Comparison of ENCODE assay signal across 8 mouse cellular contexts in genomic region chr1:119503181-119503580, GRCm38 (mm10). TPM values are rescaled to one million over a fixed set of nuclear protein-coding genes. Genes with fewer than 3 reads are reported as not detected.
DNase-seq lines count a peak whose midpoint lies in the region; ATAC-seq and TF ChIP-seq lines count a peak whose summit lies in the region.
"Had no signal": no experiment of that assay in that cellular context is flagged by ENCODE, and none has a peak within 500 bp of the region (broad histone marks: within the 10 kb centered on the region; RNA-seq: fewer than 3 reads in every experiment).

No protein-coding gene starts in this region.

- TF ChIP-seq EP300 in lung, postnatal 0 days (IDR thresholded peaks at IDR 0.05), result no peak

- H3K4me3 ChIP-seq in lung, postnatal 0 days (ENCODE audit: low read depth, low read length), result peak overlapping the region; percentile 91
- H3K4me3 ChIP-seq in forebrain, embryonic 16.5 days (replicated peaks; ENCODE audit: low read length), result peak overlapping the region; percentile 67
- H3K4me3 ChIP-seq in liver, embryonic 11.5 days (ENCODE audit: low read depth, low read length), result peak overlapping the region; percentile 78
- peak overlapping the region; percentile 70 for H3K4me3 ChIP-seq in stomach, embryonic 16.5 days (replicated peaks; ENCODE audit: low read length)

- no peaks in the 10 kb centered on the region for H3K9me3 ChIP-seq in lung, postnatal 0 days (ENCODE audit: low read length)
- no peaks in the 10 kb centered on the region for H3K9me3 ChIP-seq in forebrain, embryonic 16.5 days (ENCODE audit: control insufficient read depth, low read length)
- no peaks in the 10 kb centered on the region for H3K9me3 ChIP-seq in liver, embryonic 11.5 days (ENCODE audit: control insufficient read depth, low read length)
- 0 out of 2 replicates have a peak, but pooled peaks cover 3% of the 10 kb centered on the region for H3K9me3 ChIP-seq in stomach, embryonic 16.5 days (replicated peaks; ENCODE audit: control insufficient read depth, low read length)

- peak overlapping the region; percentile 95 for H3K27ac ChIP-seq in lung, postnatal 0 days (ENCODE audit: low read length)
- no peak overlapping the region for H3K27ac ChIP-seq in forebrain, embryonic 16.5 days (ENCODE audit: low read length)
- no peak overlapping the region for H3K27ac ChIP-seq in liver, embryonic 11.5 days (ENCODE audit: low read depth, low read length)
- H3K27ac ChIP-seq in stomach, embryonic 16.5 days (ENCODE audit: low read length), result no peak overlapping the region

- no peaks in the 10 kb centered on the region for H3K27me3 ChIP-seq in lung, postnatal 0 days (replicated peaks; ENCODE audit: insufficient read depth, low read length)
- no peaks in the 10 kb centered on the region for H3K27me3 ChIP-seq in forebrain, embryonic 16.5 days (replicated peaks; ENCODE audit: control insufficient read depth, insufficient read depth, low read length)
- H3K27me3 ChIP-seq in liver, embryonic 11.5 days (replicated peaks; ENCODE audit: control insufficient read depth, insufficient read depth, low read length), result no peaks in the 10 kb centered on the region
- H3K27me3 ChIP-seq in stomach, embryonic 16.5 days (ENCODE audit: control insufficient read depth, insufficient read depth, low read length), result no peaks in the 10 kb centered on the region

- no peaks in the 10 kb centered on the region for H3K36me3 ChIP-seq in lung, postnatal 0 days (ENCODE audit: insufficient read depth, low read length)
- H3K36me3 ChIP-seq in forebrain, embryonic 16.5 days (ENCODE audit: control insufficient read depth, insufficient read depth), result no peaks in the 10 kb centered on the region
- H3K36me3 ChIP-seq in liver, embryonic 11.5 days (ENCODE audit: control insufficient read depth, insufficient read depth, low read length), result no peaks in the 10 kb centered on the region
- 0 out of 2 replicates have a peak, but pooled peaks cover 5% of the 10 kb centered on the region for H3K36me3 ChIP-seq in stomach, embryonic 16.5 days (ENCODE audit: control insufficient read depth, insufficient read depth, low read length)

- no peak for DNase-seq in lung, postnatal 0 days (ENCODE audit: low spot score)
- DNase-seq in lung, postnatal 4 days, result no peak
- DNase-seq in liver, embryonic 11.5 days (ENCODE audit: low spot score), result no peak
- DNase-seq in spleen, postnatal 14 days (ENCODE audit: low spot score in 2 of 2), result no peak
- DNase-seq in adrenal gland, postnatal 4 days (ENCODE audit: low spot score in 2 of 2), result no peak
- DNase-seq: retina, postnatal 1 day had no signal

- no peak for ATAC-seq in lung, postnatal 0 days
- ATAC-seq in forebrain, embryonic 16.5 days, result no peak
- no peak for ATAC-seq in liver, embryonic 11.5 days (replicated peaks; ENCODE audit: low FRiP score)
- no peak for ATAC-seq in stomach, embryonic 16.5 days (ENCODE audit: insufficient read depth, low FRiP score)

- peak overlapping the region; percentile 75; the same call in 1 of the 2 replicates for H3K9ac ChIP-seq in lung, postnatal 0 days (replicated peaks; ENCODE audit: low read depth)
- no peak overlapping the region for H3K9ac ChIP-seq in forebrain, embryonic 16.5 days (replicated peaks; ENCODE audit: low read depth, low read length)
- H3K9ac ChIP-seq in liver, embryonic 11.5 days (ENCODE audit: low read depth, low read length), result peak overlapping the region; percentile 32
- peak overlapping the region; percentile 86 for H3K9ac ChIP-seq in stomach, embryonic 16.5 days (ENCODE audit: low read length)

- WGBS in lung, postnatal 0 days, result 41% methylated on average over 3 of the region's 3 CpGs
- WGBS in forebrain, embryonic 16.5 days, result 85% methylated on average over 3 of the region's 3 CpGs
- WGBS in liver, embryonic 11.5 days, result 66% methylated on average over 3 of the region's 3 CpGs
- WGBS in stomach, embryonic 16.5 days, result 65% methylated on average over 3 of the region's 3 CpGs

- TF ChIP-seq CTCF in lung, postnatal 0 days (IDR thresholded peaks at IDR 0.05), result no peak

- peak overlapping the region; percentile 70 for H3K4me2 ChIP-seq in lung, postnatal 0 days (replicated peaks; ENCODE audit: low read depth, low read length)
- peak overlapping the region; percentile 62 for H3K4me2 ChIP-seq in forebrain, embryonic 16.5 days (ENCODE audit: low read length)
- peak overlapping the region; percentile 89 for H3K4me2 ChIP-seq in liver, embryonic 11.5 days
- peak overlapping the region; percentile 80 for H3K4me2 ChIP-seq in stomach, embryonic 16.5 days (ENCODE audit: low read depth, low read length)

- peaks cover 23% of the 10 kb centered on the region for H3K4me1 ChIP-seq in lung, postnatal 0 days (ENCODE audit: insufficient read depth, low read depth, low read length)
- peaks cover 22% of the 10 kb centered on the region for H3K4me1 ChIP-seq in forebrain, embryonic 16.5 days (replicated peaks; ENCODE audit: control insufficient read depth, insufficient read depth, low read length)
- H3K4me1 ChIP-seq in liver, embryonic 11.5 days (replicated peaks; ENCODE audit: control insufficient read depth, insufficient read depth, low read length), result peaks cover 25% of the 10 kb centered on the region
- H3K4me1 ChIP-seq in stomach, embryonic 16.5 days (ENCODE audit: control insufficient read depth, insufficient read depth, low read length), result peaks cover 20% of the 10 kb centered on the region

RNA-seq across cellular contexts. Expression of gene Ralb, which starts 1.4 kb away (rescaled TPM):
- 151 and 177 TPM in 2 replicates for polyA plus RNA-seq in lung, postnatal 0 days (2015; fragmentation: Nextera tagmentation; extraction: Ambion mirVana)
- polyA plus RNA-seq in forebrain, embryonic 16.5 days (2015; fragmentation: Nextera tagmentation; extraction: Ambion mirVana), result 47.6 and 54.3 TPM in 2 replicates
- polyA plus RNA-seq in liver, embryonic 11.5 days (2014; fragmentation: Nextera tagmentation; extraction: Ambion mirVana), result 92.1 and 96.8 TPM in 2 replicates
- polyA plus RNA-seq in stomach, embryonic 16.5 days (2015; fragmentation: Nextera tagmentation; extraction: Ambion mirVana), result 155 and 157 TPM in 2 replicates
- 10 to 100 TPM; 69.3 to 76.0 TPM for total RNA-seq in adrenal gland, postnatal 4 days (2021)

RNA-seq across cellular contexts. Expression of gene Tmem185b, which starts 22.8 kb away (rescaled TPM):
- polyA plus RNA-seq in lung, postnatal 0 days (2015; fragmentation: Nextera tagmentation; extraction: Ambion mirVana), result 23.1 and 25.8 TPM in 2 replicates
- polyA plus RNA-seq in forebrain, embryonic 16.5 days (2015; fragmentation: Nextera tagmentation; extraction: Ambion mirVana), result 16.8 and 19.4 TPM in 2 replicates
- 17.6 and 21.7 TPM in 2 replicates for polyA plus RNA-seq in liver, embryonic 11.5 days (2014; fragmentation: Nextera tagmentation; extraction: Ambion mirVana)
- 20.5 and 21.7 TPM in 2 replicates for polyA plus RNA-seq in stomach, embryonic 16.5 days (2015; fragmentation: Nextera tagmentation; extraction: Ambion mirVana)
- 10 to 100 TPM; 20.3 to 21.3 TPM for total RNA-seq in adrenal gland, postnatal 4 days (2021)
